Mouse (Mus musculus) frontal cortex, adult (tissue): ENCODE results near the gene Krcc1.

Experiments
- ATAC-seq: cut with Nextera tagmentation; 2 replicates; pipeline ENCODE4 v1.9.2; 2017; ENCODE audit warnings: mild to moderate bottlenecking, moderate library complexity, mixed read lengths; ENCODE audit not compliant: low TSS enrichment

Krcc1 gene

GRCm38 (mm10) chr6:71271389-71272315, at the start of gene Krcc1:
TSS of gene Krcc1 (plus strand) at chr6:71271677.
- ATAC-seq, result peak; percentile 94

GRCm38 (mm10) chr6:71224184-71224943, 47.1 kb upstream of the Krcc1 start:
- no peak for ATAC-seq

- ATAC-seq, result no peak
Measured at GRCm38 (mm10) chr6:71226544-71226943, 44.9 kb upstream of the Krcc1 start.

GRCm38 (mm10) chr6:71227157-71227770, 44.2 kb upstream of the Krcc1 start:
- ATAC-seq, result no peak

GRCm38 (mm10) chr6:71235121-71235520, 36.4 kb upstream of the Krcc1 start:
- ATAC-seq, result no peak

GRCm38 (mm10) chr6:71235944-71236343, 35.5 kb upstream of the Krcc1 start:
- ATAC-seq, result no peak

- ATAC-seq, result no peak
Measured at GRCm38 (mm10) chr6:71236506-71236905, 35.0 kb upstream of the Krcc1 start.

- no peak for ATAC-seq
Measured at GRCm38 (mm10) chr6:71237031-71237431, 34.4 kb upstream of the Krcc1 start.

- ATAC-seq, result no peak
Measured at GRCm38 (mm10) chr6:71239069-71239750, 32.3 kb upstream of the Krcc1 start.

GRCm38 (mm10) chr6:71240831-71241230, 30.6 kb upstream of the Krcc1 start:
- ATAC-seq, result no peak

GRCm38 (mm10) chr6:71242811-71243210, 28.7 kb upstream of the Krcc1 start:
- no peak for ATAC-seq

GRCm38 (mm10) chr6:71243258-71243657, 28.2 kb upstream of the Krcc1 start:
- no peak for ATAC-seq

- no peak for ATAC-seq
Measured at GRCm38 (mm10) chr6:71248420-71248819, 23.1 kb upstream of the Krcc1 start.

- ATAC-seq, result no peak
Measured at GRCm38 (mm10) chr6:71249615-71250014, 21.9 kb upstream of the Krcc1 start.

GRCm38 (mm10) chr6:71250951-71251350, 20.5 kb upstream of the Krcc1 start:
- no peak for ATAC-seq

- ATAC-seq, result no peak
Measured at GRCm38 (mm10) chr6:71254456-71254855, 17.0 kb upstream of the Krcc1 start.

GRCm38 (mm10) chr6:71256166-71256565, 15.3 kb upstream of the Krcc1 start:
- no peak for ATAC-seq

- ATAC-seq, result no peak
Measured at GRCm38 (mm10) chr6:71257375-71257774, 14.1 kb upstream of the Krcc1 start.

GRCm38 (mm10) chr6:71258562-71258961, 12.9 kb upstream of the Krcc1 start:
- no peak for ATAC-seq

GRCm38 (mm10) chr6:71259166-71259565, 12.3 kb upstream of the Krcc1 start:
- no peak for ATAC-seq

- ATAC-seq, result no peak
Measured at GRCm38 (mm10) chr6:71260051-71260640, 11.3 kb upstream of the Krcc1 start.
